Mouse (Mus musculus) erythroblast, embryonic 14.5 days (primary cell): ENCODE measurements around the gene Arfgap3.
"Not testable (repeated sequence)": the region's sequence is repeated elsewhere in the genome, so short reads cannot be mapped to it uniquely, and the experiment has no call there.

Experiments
- GATA1 ChIP-seq: IDR thresholded peaks from 2 replicates; pipeline ENCODE4 v1.6.1; 2012; ENCODE audit warnings: low read length, inconsistent platforms, mixed read lengths
- TAL1 ChIP-seq: IDR thresholded peaks from 3 replicates; pipeline ENCODE4 v1.6.1; 2012; ENCODE audit warnings: low read length, inconsistent platforms, mixed read lengths

- TF ChIP-seq TAL1, GATA1: not testable (repeated sequence)
Measured at GRCm38 (mm10) chr15:83274237-83274636, 75.8 kb downstream of the Arfgap3 start.
